Mouse (Mus musculus) spleen, adult 2 months (tissue): ENCODE results near the gene Tbxas1. TPM values are rescaled to one million over a fixed set of nuclear protein-coding genes. Genes with fewer than 3 reads are reported as not detected.

ENCODE experiments used
- DNase-seq, 2 experiments: peaks; one replicate each; pipeline versions ENCODE4 v3.0.0 to v3.0.0-alpha.2; 2012 to 2021; ENCODE audit warnings: low spot score in 2 of 2, low read depth in 1 of 2
- H3K27ac ChIP-seq: fragments of 200-500 bp; 2 replicates; pipeline ENCODE4 v1.5.1; 2012; ENCODE audit warnings: low read length, inconsistent platforms; ENCODE audit not compliant: insufficient read depth
- H3K27me3 ChIP-seq: fragments of 200-500 bp; 2 replicates; pipeline ENCODE4 v1.6.1; 2012; ENCODE audit warnings: mild to moderate bottlenecking, moderate library complexity, low read length, inconsistent platforms; ENCODE audit not compliant: control insufficient read depth, insufficient read depth
- H3K36me3 ChIP-seq: fragments of 200-500 bp; 2 replicates; pipeline ENCODE4 v1.6.1; 2012; ENCODE audit warnings: mild to moderate bottlenecking, low read length, inconsistent platforms; ENCODE audit not compliant: control insufficient read depth, insufficient read depth
- H3K4me1 ChIP-seq: fragments of 200-500 bp; 2 replicates; pipeline ENCODE4 v1.6.1; 2011; ENCODE audit warnings: inconsistent platforms; ENCODE audit not compliant: control insufficient read depth, insufficient read depth, insufficient read length
- H3K4me3 ChIP-seq: fragments of 200-500 bp; 2 replicates; pipeline ENCODE4 v1.5.1; 2011; ENCODE audit warnings: mild to moderate bottlenecking, inconsistent platforms; ENCODE audit not compliant: insufficient read depth, insufficient read length; ENCODE audit errors: extremely low read depth
- CTCF ChIP-seq: fragments of 200-500 bp; IDR thresholded peaks from 2 replicates; pipeline ENCODE4 v1.5.1; 2011; ENCODE audit warnings: mild to moderate bottlenecking, inconsistent platforms; ENCODE audit not compliant: insufficient read depth, insufficient read length, insufficient replicate concordance; ENCODE audit errors: extremely low read depth
- POLR2A ChIP-seq: fragments of 200-500 bp; IDR thresholded peaks from 2 replicates; pipeline ENCODE4 v1.6.1; 2011; ENCODE audit warnings: low read depth, low read length, inconsistent platforms
- WGBS: fragments of 180-500 bp; shearing (Covaris S2); methylation state at CpG from one replicate; pipeline ENCODE4 v1.1.7; 2018; 5-methylcytosine and 5-hydroxymethylcytosine counted together
- polyA plus RNA-seq: library from polyadenylated mRNA; depleted of rRNA; stranded (reverse); fragments of >200 nt; gene quantifications from 2 replicates; pipeline ENCODE4 v1.2.3, GENCODE M21; 2012

Tbxas1 gene
- polyA plus RNA-seq, 1 experiment, result 14.0 TPM

DNA sequence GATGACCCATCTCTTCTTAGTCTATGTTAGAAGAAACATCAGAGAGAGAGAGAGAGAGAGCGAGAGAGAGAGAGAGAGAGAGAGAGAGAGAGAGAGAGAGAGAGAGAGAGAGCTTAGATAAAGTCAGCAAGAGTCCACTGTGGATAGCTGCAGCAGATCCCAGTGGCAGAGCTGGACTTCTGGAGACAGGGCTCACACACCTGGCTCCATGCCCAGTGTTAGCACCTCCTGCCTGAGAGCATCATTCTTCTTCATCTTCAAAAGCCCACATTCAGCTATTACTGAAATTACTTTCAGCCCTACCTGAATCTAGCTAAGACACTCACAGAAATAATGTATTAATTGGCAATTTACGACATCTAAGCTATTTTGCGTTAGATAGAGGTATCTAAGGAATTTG, 85.2 kb downstream of the Tbxas1 start:
- Histone ChIP-seq H3K36me3 (no peaks in the 10 kb centered on the region), H3K27me3 (no peaks in the 10 kb centered on the region), H3K4me1 (no peaks in the 10 kb centered on the region), H3K4me3 (no peak overlapping the region), H3K27ac (no peak overlapping the region)
- TF ChIP-seq POLR2A, result no peak
- no peak for DNase-seq
- 92% methylated on average over 3 of the region's 3 CpGs for WGBS

DNA sequence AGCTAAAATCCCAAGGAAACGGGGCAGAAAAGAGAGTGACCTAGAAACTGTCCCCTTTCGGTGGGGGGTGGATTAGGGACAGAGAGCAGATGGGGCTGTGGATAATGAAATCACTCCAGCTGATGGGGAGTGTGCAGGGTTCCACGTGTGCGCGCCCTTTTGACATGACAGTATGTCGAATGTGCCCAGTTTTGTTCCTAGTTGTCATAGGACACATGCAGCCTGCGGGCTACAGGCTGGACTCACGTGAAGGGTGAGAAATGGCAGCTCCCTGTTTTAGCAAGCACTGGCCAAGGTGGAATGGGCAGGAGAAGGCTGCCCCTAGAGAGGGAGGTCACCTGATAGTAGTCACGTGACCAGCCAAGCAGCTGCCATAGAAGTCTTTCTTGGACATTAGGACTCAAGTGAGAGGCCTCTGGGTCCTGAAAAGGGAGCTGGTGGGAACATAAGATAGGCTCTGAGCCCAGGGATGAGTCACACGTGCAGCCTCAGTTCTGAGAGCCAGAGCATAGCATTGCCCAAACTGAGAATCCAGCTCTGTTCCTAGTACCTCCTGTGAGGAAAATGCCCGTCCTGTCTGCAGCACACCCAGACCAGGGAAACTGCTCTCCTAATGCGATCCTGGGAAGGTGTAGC, 85.7 kb downstream of the Tbxas1 start:
- no peaks in the 10 kb centered on the region for H3K27me3 ChIP-seq
- no peaks in the 10 kb centered on the region for H3K4me1 ChIP-seq
- TF ChIP-seq POLR2A (no peak), CTCF (no peak)
- no peak overlapping the region for H3K27ac ChIP-seq
- 87% methylated on average over 12 of the region's 12 CpGs for WGBS
- DNase-seq, result no peak
- H3K4me3 ChIP-seq, result no peak overlapping the region
- no peaks in the 10 kb centered on the region for H3K36me3 ChIP-seq

DNA sequence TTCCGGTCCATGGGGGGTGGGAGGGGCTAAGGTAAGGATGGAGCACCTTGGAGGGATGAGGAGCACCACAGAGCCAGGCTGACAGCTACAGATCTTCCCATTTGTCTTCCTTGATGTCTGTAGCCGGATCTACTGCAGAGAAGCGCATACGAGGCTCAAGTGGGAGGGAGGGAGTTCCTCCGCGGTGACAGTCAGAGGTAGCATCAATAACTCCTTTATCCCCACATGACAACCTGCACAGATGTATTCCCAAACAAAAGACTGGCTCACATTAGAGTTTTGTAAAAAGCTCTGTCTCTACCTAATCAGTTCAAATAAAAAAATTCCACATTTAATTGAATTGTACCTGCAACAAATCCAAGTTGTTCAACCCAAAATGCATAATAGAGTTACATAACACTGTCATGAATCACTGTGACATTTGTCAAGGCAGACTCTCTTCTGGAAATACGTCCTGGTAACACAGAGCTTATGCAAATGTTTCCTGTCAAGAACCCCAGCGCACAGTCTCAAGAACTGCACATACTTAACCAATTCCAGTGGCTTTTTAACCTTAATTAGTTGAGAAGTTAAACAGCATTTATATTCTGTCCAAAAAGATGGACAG, 86.3 kb downstream of the Tbxas1 start:
- TF ChIP-seq CTCF, result no peak
- H3K4me1 ChIP-seq, result no peaks in the 10 kb centered on the region
- no peaks in the 10 kb centered on the region for H3K27me3 ChIP-seq
- H3K36me3 ChIP-seq, result no peaks in the 10 kb centered on the region
- H3K4me3 ChIP-seq, result no peak overlapping the region
- WGBS, result 78% methylated on average over 8 of the region's 8 CpGs
- H3K27ac ChIP-seq, result no peak overlapping the region
- DNase-seq, result no peak

DNA sequence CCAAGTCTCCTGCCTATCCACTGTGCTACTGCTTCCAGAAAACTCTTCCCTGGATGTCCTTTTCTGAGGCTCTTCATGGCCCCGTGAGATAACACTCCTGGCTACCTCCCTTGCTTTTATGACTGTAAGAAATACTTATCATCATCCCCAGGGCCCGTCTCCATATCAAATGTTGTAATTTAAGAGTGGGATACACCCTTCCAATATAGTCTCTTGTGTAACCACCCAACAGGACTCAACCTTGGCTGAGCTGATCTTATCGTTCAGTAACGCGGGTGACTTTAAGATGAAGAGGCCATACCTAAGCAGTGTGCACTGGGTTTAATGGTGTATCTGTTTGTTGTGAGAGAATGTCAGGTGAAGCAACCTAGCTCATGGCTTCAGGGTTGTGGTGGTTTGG, 91.6 kb downstream of the Tbxas1 start:
- H3K27me3 ChIP-seq, result no peaks in the 10 kb centered on the region
- H3K36me3 ChIP-seq, result no peaks in the 10 kb centered on the region
- WGBS, result 90% methylated on average over 5 of the region's 5 CpGs
- no peak overlapping the region for H3K4me3 ChIP-seq
- H3K4me1 ChIP-seq, result no peaks in the 10 kb centered on the region
- TF ChIP-seq CTCF (no peak), POLR2A (no peak)
- no peak for DNase-seq
- no peak overlapping the region for H3K27ac ChIP-seq

DNA sequence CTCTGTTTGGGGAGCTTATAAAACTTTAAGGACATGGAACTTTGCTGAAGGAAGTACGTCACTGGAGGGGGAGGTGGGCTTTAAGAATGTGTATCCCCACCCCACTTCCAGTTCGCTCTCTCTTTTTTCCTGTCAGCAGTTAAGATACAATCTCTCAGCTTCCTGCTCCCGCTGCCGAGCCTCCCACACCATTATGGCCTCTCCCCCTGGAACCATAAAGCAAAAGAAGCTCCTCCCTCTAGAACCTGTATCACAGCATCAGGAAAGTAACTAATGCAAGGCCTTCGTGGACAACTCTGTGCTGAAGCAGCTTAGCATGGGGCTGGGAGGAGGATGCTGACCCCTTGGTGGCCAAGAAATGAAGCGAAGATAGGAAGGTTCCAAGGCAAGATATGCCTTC, 92.1 kb downstream of the Tbxas1 start:
- Histone ChIP-seq H3K36me3 (no peaks in the 10 kb centered on the region), H3K4me1 (no peaks in the 10 kb centered on the region), H3K4me3 (no peak overlapping the region), H3K27me3 (no peaks in the 10 kb centered on the region), H3K27ac (no peak overlapping the region)
- TF ChIP-seq CTCF, result no peak
- no peak for TF ChIP-seq POLR2A
- 74% methylated on average over 6 of the region's 6 CpGs for WGBS
- no peak for DNase-seq

DNA sequence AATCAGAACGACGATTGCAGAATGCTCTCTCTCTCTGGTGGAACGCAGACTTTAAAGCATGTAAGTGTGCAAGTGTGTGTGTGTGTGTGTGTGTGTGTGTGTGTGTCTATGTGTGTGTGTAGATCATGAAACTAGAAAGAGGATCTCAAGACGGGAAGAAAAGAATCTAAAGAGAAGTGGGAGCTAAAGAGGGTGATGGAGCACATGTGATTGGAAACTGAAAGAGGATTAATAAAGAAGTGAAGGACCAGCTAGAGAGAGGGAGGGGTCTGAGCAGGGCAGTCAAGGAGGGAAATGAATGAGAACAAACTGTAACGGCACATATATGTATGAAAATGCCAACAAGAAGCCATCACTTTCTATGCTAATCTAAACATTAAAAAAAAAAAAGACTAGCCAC, 92.8 kb downstream of the Tbxas1 start:
- H3K27me3 ChIP-seq, result no peaks in the 10 kb centered on the region
- DNase-seq, result peak in 1 of 2 experiments; percentile 1
- H3K4me1 ChIP-seq, result no peaks in the 10 kb centered on the region
- TF ChIP-seq CTCF (no peak), POLR2A (no peak)
- H3K27ac ChIP-seq, result no peak overlapping the region
- WGBS, result 51% methylated on average over 5 of the region's 5 CpGs
- no peaks in the 10 kb centered on the region for H3K36me3 ChIP-seq
- H3K4me3 ChIP-seq, result no peak overlapping the region

DNA sequence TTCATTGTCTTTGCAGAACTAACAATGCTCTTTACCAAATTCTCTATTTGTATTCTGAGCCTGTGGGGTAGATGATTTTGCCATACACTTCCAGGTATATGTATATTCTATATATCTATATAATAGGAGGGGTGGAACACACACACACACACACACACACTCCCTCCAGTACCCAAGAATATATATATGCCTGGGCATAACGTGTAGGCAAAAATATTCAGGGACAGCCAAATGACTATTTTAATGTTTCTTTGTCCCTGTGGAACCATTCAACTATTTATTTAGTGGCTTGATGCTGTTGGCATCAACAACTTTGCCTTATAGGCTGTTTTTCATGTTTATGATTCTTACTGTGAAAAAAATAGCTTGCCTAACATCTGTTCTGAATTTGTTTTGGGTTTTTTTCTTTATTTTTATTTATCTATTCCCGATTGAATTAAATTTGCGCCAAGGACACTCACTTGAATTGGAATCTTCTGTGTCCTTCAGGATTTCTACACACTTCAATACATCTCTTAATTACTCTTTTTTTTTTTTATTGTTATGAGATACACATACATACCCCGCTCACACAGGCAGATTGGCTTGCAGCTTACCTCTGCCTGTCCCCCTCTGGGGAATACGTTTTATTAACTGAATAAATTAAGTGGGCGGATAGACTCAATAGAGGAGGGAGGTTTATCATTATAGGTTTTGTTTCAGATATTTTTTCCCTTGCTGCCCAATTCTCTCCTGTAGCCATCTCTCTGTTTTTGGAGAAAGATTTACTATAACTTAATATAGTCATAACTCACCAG, 94.9 kb downstream of the Tbxas1 start:
- DNase-seq, result no peak
- Histone ChIP-seq H3K27me3 (no peaks in the 10 kb centered on the region), H3K27ac (no peak overlapping the region), H3K36me3 (no peaks in the 10 kb centered on the region), H3K4me3 (no peak overlapping the region), H3K4me1 (peaks cover 14% of the 10 kb centered on the region; the same call in 1 of the 2 replicates)
- TF ChIP-seq CTCF, result no peak
- no peak for TF ChIP-seq POLR2A
- WGBS, result 92% methylated on average over 6 of the region's 6 CpGs
